Mouse (Mus musculus) CD8-positive naive resting alpha-beta T cell, adult 2 months (primary cell): ENCODE data around the gene Cul5.
A peak's percentile ranks its signal among the peaks of the same experiment; 100 is the strongest.

Experiments
- DNase-seq, 2 experiments: peaks; one replicate each; pipeline ENCODE4 v3.0.0; 2022; ENCODE audit warnings: low read depth in 2 of 2, low spot score in 2 of 2

The Cul5 gene

GRCm38 (mm10) chr9:53669680-53670219, at the start of gene Cul5:
TSS of gene Cul5 (minus strand) at chr9:53670014.
- DNase-seq, result peak; percentile 14 to 43

- DNase-seq, result peak; percentile 80 to 85
These were observed 36.3 kb upstream of the Cul5 start, which contains the start of gene Rab39 for GRCm38 (mm10) chr9:53705992-53706696. TSS of gene Rab39 (minus strand) at chr9:53706232.

GRCm38 (mm10) chr9:53705491-53705991, 35.7 kb upstream of the Cul5 start:
- no peak for DNase-seq

- no peak for DNase-seq
These were observed 33.2 kb upstream of the Cul5 start for GRCm38 (mm10) chr9:53702991-53703390.

- DNase-seq, result no peak
These were observed 30.7 kb upstream of the Cul5 start for GRCm38 (mm10) chr9:53700496-53700895.

- DNase-seq, result no peak
These were observed 26.0 kb upstream of the Cul5 start for GRCm38 (mm10) chr9:53695846-53696245.

- DNase-seq, result no peak
These were observed 23.9 kb upstream of the Cul5 start for GRCm38 (mm10) chr9:53693718-53694117.

- DNase-seq, result no peak
These were observed 22.2 kb upstream of the Cul5 start for GRCm38 (mm10) chr9:53691745-53692670.

- DNase-seq, result no peak
These were observed 11.0 kb upstream of the Cul5 start for GRCm38 (mm10) chr9:53680851-53681250.

- no peak for DNase-seq
These were observed 7.1 kb upstream of the Cul5 start for GRCm38 (mm10) chr9:53676921-53677320.

- peak; percentile 76 to 84 for DNase-seq
These were observed 3.8 kb upstream of the Cul5 start for GRCm38 (mm10) chr9:53673571-53673970.

GRCm38 (mm10) chr9:53667020-53667669, 2.7 kb downstream of the Cul5 start:
- peak; percentile 94 to 96 for DNase-seq

GRCm38 (mm10) chr9:53666665-53667019, 3.2 kb downstream of the Cul5 start:
- DNase-seq, result no peak

- DNase-seq, result no peak
These were observed 4.4 kb downstream of the Cul5 start for GRCm38 (mm10) chr9:53665428-53665827.

- no peak for DNase-seq
These were observed 5.0 kb downstream of the Cul5 start for GRCm38 (mm10) chr9:53664819-53665218.

- DNase-seq, result no peak
These were observed 35.0 kb downstream of the Cul5 start for GRCm38 (mm10) chr9:53634796-53635195.

- DNase-seq, result no peak
These were observed 54.6 kb downstream of the Cul5 start for GRCm38 (mm10) chr9:53615246-53615645.

- DNase-seq, result no peak
These were observed 55.5 kb downstream of the Cul5 start for GRCm38 (mm10) chr9:53614286-53614685.

GRCm38 (mm10) chr9:53609968-53610781, 59.6 kb downstream of the Cul5 start, which contains the start of gene Acat1:
TSS of gene Acat1 (minus strand) at chr9:53610382.
- DNase-seq, result peak; percentile 67 to 78

GRCm38 (mm10) chr9:53609306-53609967, 60.4 kb downstream of the Cul5 start:
- no peak for DNase-seq
